Mouse (Mus musculus) MEL (cell line): Measurements from ENCODE around the gene Rpl5. TPM values are rescaled to one million over a fixed set of nuclear protein-coding genes. Genes with fewer than 3 reads are reported as not detected.

ENCODE experiments used
- DNase-seq: peaks from one replicate; pipeline ENCODE4 v3.0.0; 2011; ENCODE audit warnings: low read depth, low spot score
- H3K27ac ChIP-seq: 2 replicates; pipeline ENCODE4 v1.5.1; 2012; ENCODE audit warnings: low read depth, mild to moderate bottlenecking, control low read depth, low read length, moderate library complexity; ENCODE audit not compliant: control insufficient read depth
- H3K27me3 ChIP-seq, 2 experiments: fragments of 150-350 bp in 1 of 2; sonication (generic) in 1 of 2; 2 replicates each; pipeline ENCODE4 v1.6.1; 2012; ENCODE audit warnings: low read length in 2 of 2, mild to moderate bottlenecking in 2 of 2, improper control_type of control experiment in 1 of 2, moderate library complexity in 1 of 2; ENCODE audit not compliant: insufficient read depth in 2 of 2, control insufficient read depth in 1 of 2
- H3K36me3 ChIP-seq, 2 experiments: 2 replicates each; pipeline ENCODE4 v1.6.1; 2012 to 2014; ENCODE audit warnings: low read length in 2 of 2, improper control_type of control experiment in 1 of 2, inconsistent platforms in 1 of 2, mild to moderate bottlenecking in 1 of 2; ENCODE audit not compliant: insufficient read depth in 2 of 2, control insufficient read depth in 1 of 2
- H3K4me1 ChIP-seq, 2 experiments: fragments of 150-350 bp in 1 of 2; sonication (generic) in 1 of 2; 2 replicates each; pipeline ENCODE4 v1.6.1; 2012; ENCODE audit warnings: low read length in 2 of 2, improper control_type of control experiment in 1 of 2, mild to moderate bottlenecking in 1 of 2; ENCODE audit not compliant: insufficient read depth in 2 of 2, control insufficient read depth in 1 of 2
- H3K4me3 ChIP-seq, 2 experiments: fragments of 150-350 bp in 1 of 2; sonication (generic) in 1 of 2; 2 replicates each; pipeline ENCODE4 v1.5.1; 2012; ENCODE audit warnings: low read depth in 2 of 2, low read length in 2 of 2, mild to moderate bottlenecking in 2 of 2, moderate library complexity in 2 of 2, control low read depth in 1 of 2, improper control_type of control experiment in 1 of 2; ENCODE audit not compliant: control insufficient read depth in 1 of 2, insufficient read depth in 1 of 2
- H3K79me2 ChIP-seq: 2 replicates; pipeline ENCODE4 v1.6.1; 2012; ENCODE audit warnings: mild to moderate bottlenecking, low read length, moderate library complexity; ENCODE audit not compliant: control insufficient read depth, poor library complexity, insufficient read depth
- H3K9ac ChIP-seq: 2 replicates; pipeline ENCODE4 v1.6.1; 2012; ENCODE audit warnings: low read depth, mild to moderate bottlenecking, control low read depth, low read length, moderate library complexity; ENCODE audit not compliant: control insufficient read depth, poor library complexity, severe bottlenecking
- H3K9me3 ChIP-seq: fragments of 150-350 bp; sonication (generic); replicated peaks from 2 replicates; pipeline ENCODE4 v1.6.1; 2012; ENCODE audit warnings: mild to moderate bottlenecking, low read length, improper control_type of control experiment, moderate library complexity; ENCODE audit not compliant: insufficient read depth
- CTCF ChIP-seq, 3 experiments: IDR thresholded peaks in 2 of 3; conservative IDR thresholded peaks in 1 of 3; 2 replicates each; pipeline ENCODE4 v1.5.1; 2011 to 2012; ENCODE audit warnings: low read length in 3 of 3, low read depth in 2 of 3, mild to moderate bottlenecking in 2 of 3, improper control_type of control experiment in 1 of 3, inconsistent platforms in 1 of 3, mixed read lengths in 1 of 3, moderate library complexity in 1 of 3; ENCODE audit not compliant: control insufficient read depth in 1 of 3, insufficient read depth in 1 of 3, poor library complexity in 1 of 3, severe bottlenecking in 1 of 3
- ETS1 ChIP-seq: IDR thresholded peaks from 2 replicates; pipeline ENCODE4 v1.6.1; 2012; ENCODE audit warnings: low read depth, mild to moderate bottlenecking, inconsistent platforms, low read length, improper control_type of control experiment, moderate library complexity
- GATA1 ChIP-seq: IDR thresholded peaks from 2 replicates; pipeline ENCODE4 v1.6.1; 2011; ENCODE audit warnings: low read depth, low read length, improper control_type of control experiment
- HCFC1 ChIP-seq: IDR thresholded peaks from 2 replicates; pipeline ENCODE4 v1.6.1; 2012; ENCODE audit warnings: low read depth, mild to moderate bottlenecking, inconsistent platforms, low read length, improper control_type of control experiment, moderate library complexity
- MAFK ChIP-seq: IDR thresholded peaks from 2 replicates; pipeline ENCODE4 v1.6.1; 2011; ENCODE audit warnings: low read depth, mild to moderate bottlenecking, low read length, improper control_type of control experiment, borderline replicate concordance
- MEF2A ChIP-seq: IDR thresholded peaks from 2 replicates; pipeline ENCODE4 v1.6.1; 2014; ENCODE audit warnings: low read depth, mild to moderate bottlenecking, inconsistent platforms, low read length, improper control_type of control experiment; ENCODE audit not compliant: poor library complexity, insufficient replicate concordance, severe bottlenecking; ENCODE audit errors: extremely low read depth
- MXI1 ChIP-seq: IDR thresholded peaks from 2 replicates; pipeline ENCODE4 v1.6.1; 2011; ENCODE audit warnings: mild to moderate bottlenecking, low read depth, low read length, improper control_type of control experiment
- MYC ChIP-seq: IDR thresholded peaks from 2 replicates; pipeline ENCODE4 v1.6.1; 2011; ENCODE audit warnings: low read depth, mild to moderate bottlenecking, low read length, improper control_type of control experiment, moderate library complexity
- NELFE ChIP-seq: IDR thresholded peaks from 2 replicates; pipeline ENCODE4 v1.6.1; 2011; ENCODE audit warnings: low read depth, low read length, improper control_type of control experiment
- NRF1 ChIP-seq: IDR thresholded peaks from 2 replicates; pipeline ENCODE4 v1.6.1; 2014; ENCODE audit warnings: low read depth, mild to moderate bottlenecking, inconsistent platforms, low read length, improper control_type of control experiment, moderate library complexity; ENCODE audit not compliant: poor library complexity, insufficient read depth, severe bottlenecking
- POLR2AphosphoS2 ChIP-seq: IDR thresholded peaks from 2 replicates; pipeline ENCODE4 v1.6.1; 2011; ENCODE audit warnings: low read length, improper control_type of control experiment
- SIN3A ChIP-seq: IDR thresholded peaks from 2 replicates; pipeline ENCODE4 v1.6.1; 2012; ENCODE audit warnings: low read length, improper control_type of control experiment, inconsistent platforms
- SMC3 ChIP-seq: IDR thresholded peaks from 2 replicates; pipeline ENCODE4 v1.6.1; 2011; ENCODE audit warnings: low read depth, low read length, improper control_type of control experiment
- TAL1 ChIP-seq: IDR thresholded peaks from 2 replicates; pipeline ENCODE4 v1.6.1; 2012; ENCODE audit warnings: mild to moderate bottlenecking, inconsistent platforms, low read length, moderate library complexity, mixed read lengths
- TBP ChIP-seq: IDR thresholded peaks from 2 replicates; pipeline ENCODE4 v1.8.0; 2011; ENCODE audit warnings: low read depth, low read length, improper control_type of control experiment
- UBTF ChIP-seq: IDR thresholded peaks from 2 replicates; pipeline ENCODE4 v1.6.1; 2012; ENCODE audit warnings: low read depth, mild to moderate bottlenecking, inconsistent platforms, low read length, improper control_type of control experiment, moderate library complexity, borderline replicate concordance; ENCODE audit not compliant: insufficient read depth
- ZC3H11A ChIP-seq: IDR thresholded peaks from 2 replicates; pipeline ENCODE4 v1.6.1; 2012; ENCODE audit warnings: low read depth, mild to moderate bottlenecking, inconsistent platforms, low read length, improper control_type of control experiment
- ZMIZ1 ChIP-seq: IDR thresholded peaks from 2 replicates; pipeline ENCODE4 v1.6.1; 2012; ENCODE audit warnings: low read depth, mild to moderate bottlenecking, inconsistent platforms, low read length, improper control_type of control experiment, moderate library complexity
- ZNF384 ChIP-seq: IDR thresholded peaks from 2 replicates; pipeline ENCODE4 v1.6.1; 2012; ENCODE audit warnings: low read depth, mild to moderate bottlenecking, inconsistent platforms, low read length, improper control_type of control experiment
- polyA plus RNA-seq, 2 experiments: library from polyadenylated mRNA; stranded (reverse) in 1 of 2; unstranded in 1 of 2; fragments of >175 nt in 1 of 2; fragments of >200 nt in 1 of 2; gene quantifications; 2 replicates each; pipeline versions ENCODE4 v1.2.1 to v1.2.4; 2012; ENCODE audit warnings: low replicate concordance in 2 of 2, low read depth in 1 of 2; ENCODE audit not compliant: insufficient read length in 2 of 2, insufficient read depth in 1 of 2, missing spikeins in 1 of 2
- total RNA-seq: library from RNA; depleted of rRNA; stranded (reverse); fragments of 300-350 nt; gene quantifications from 2 replicates; pipeline ENCODE4 v1.2.3, GENCODE M21; 2012

The Rpl5 gene
- total and polyA plus RNA-seq, 3 experiments: 43.2 to 533 TPM; not detected in 1

- no peak overlapping the region for H3K27ac ChIP-seq
- no peak for TF ChIP-seq MYC
- TF ChIP-seq SIN3A: no peak
- no peak for TF ChIP-seq ETS1
- no peak for TF ChIP-seq UBTF
- TF ChIP-seq POLR2AphosphoS2: no peak
- no peak for TF ChIP-seq TAL1
- TF ChIP-seq, all 39 proteins: peak for 0
- Histone ChIP-seq H3K27me3 (no peaks in the 10 kb centered on the region), H3K9ac (no peak overlapping the region), H3K4me3 (no peak overlapping the region), H3K9me3 (no peaks in the 10 kb centered on the region), H3K79me2 (no peaks in the 10 kb centered on the region), H3K36me3 (no peaks in the 10 kb centered on the region), H3K4me1 (no peaks in the 10 kb centered on the region)
- no peak for DNase-seq
Measured at GRCm38 (mm10) chr5:107924564-107924963, 24.3 kb downstream of the Rpl5 start.

GRCm38 (mm10) chr5:107926550-107927249 is 26.4 kb downstream of the Rpl5 start:
- TF ChIP-seq POLR2AphosphoS2 (no peak), NRF1 (no peak), MEF2A (no peak), TBP (no peak), HCFC1 (no peak), SIN3A (no peak), ZC3H11A (no peak), ETS1 (no peak), GATA1 (no peak)
- Histone ChIP-seq H3K27ac (no peak overlapping the region), H3K36me3 (no peaks in the 10 kb centered on the region)

GRCm38 (mm10) chr5:107932556-107932955 is 32.3 kb downstream of the Rpl5 start:
- TF ChIP-seq ZNF384 (no peak), ZC3H11A (no peak), MAFK (no peak), CTCF (IDR thresholded peaks at IDR 0.05 in 2 of 3, conservative IDR thresholded peaks at IDR 0.05 in 1 of 3; ENCODE audit: control insufficient read depth in 1 of 3, insufficient read depth in 1 of 3, low read depth in 2 of 3, low read length in 3 of 3, poor library complexity in 1 of 3, severe bottlenecking in 1 of 3) (no peak), NELFE (no peak), MXI1 (no peak), MEF2A (no peak), SMC3 (no peak), ZMIZ1 (no peak)
- no peaks in the 10 kb centered on the region for H3K27me3 ChIP-seq
- peaks cover 2% of the 10 kb centered on the region; the same call in 1 of the 2 replicates for H3K79me2 ChIP-seq
- H3K9ac ChIP-seq: no peak overlapping the region
- H3K9me3 ChIP-seq: no peaks in the 10 kb centered on the region
- no peak overlapping the region for H3K4me3 ChIP-seq
- H3K27ac ChIP-seq: no peak overlapping the region
- H3K36me3 ChIP-seq: no peaks in the 10 kb centered on the region
- H3K4me1 ChIP-seq: 0 out of 4 replicates have a peak, but pooled peaks cover 0 to 2% of the 10 kb centered on the region in 2 experiments
- DNase-seq: no peak

More at GRCm38 (mm10) chr5:107926550-107927249, 26.4 kb downstream of the Rpl5 start:
- no peaks in the 10 kb centered on the region for H3K27me3 ChIP-seq
- no peaks in the 10 kb centered on the region for H3K9me3 ChIP-seq
- H3K4me1 ChIP-seq: no peaks in the 10 kb centered on the region
- H3K79me2 ChIP-seq: no peaks in the 10 kb centered on the region
- H3K9ac ChIP-seq: no peak overlapping the region
- no peak for DNase-seq
- H3K4me3 ChIP-seq: no peak overlapping the region
